Mouse (Mus musculus): ENCODE data around the gene Gstp2. TPM values are rescaled to one million over a fixed set of nuclear protein-coding genes. Genes with fewer than 3 reads are reported as not detected.
A peak's percentile ranks its signal among the peaks of the same experiment; 100 is the strongest.

Gene Gstp2
- polyA plus RNA-seq (2015; fragmentation: Nextera tagmentation; extraction: Ambion mirVana) = 13.2 and 19.1 TPM in 2 replicates

DNA sequence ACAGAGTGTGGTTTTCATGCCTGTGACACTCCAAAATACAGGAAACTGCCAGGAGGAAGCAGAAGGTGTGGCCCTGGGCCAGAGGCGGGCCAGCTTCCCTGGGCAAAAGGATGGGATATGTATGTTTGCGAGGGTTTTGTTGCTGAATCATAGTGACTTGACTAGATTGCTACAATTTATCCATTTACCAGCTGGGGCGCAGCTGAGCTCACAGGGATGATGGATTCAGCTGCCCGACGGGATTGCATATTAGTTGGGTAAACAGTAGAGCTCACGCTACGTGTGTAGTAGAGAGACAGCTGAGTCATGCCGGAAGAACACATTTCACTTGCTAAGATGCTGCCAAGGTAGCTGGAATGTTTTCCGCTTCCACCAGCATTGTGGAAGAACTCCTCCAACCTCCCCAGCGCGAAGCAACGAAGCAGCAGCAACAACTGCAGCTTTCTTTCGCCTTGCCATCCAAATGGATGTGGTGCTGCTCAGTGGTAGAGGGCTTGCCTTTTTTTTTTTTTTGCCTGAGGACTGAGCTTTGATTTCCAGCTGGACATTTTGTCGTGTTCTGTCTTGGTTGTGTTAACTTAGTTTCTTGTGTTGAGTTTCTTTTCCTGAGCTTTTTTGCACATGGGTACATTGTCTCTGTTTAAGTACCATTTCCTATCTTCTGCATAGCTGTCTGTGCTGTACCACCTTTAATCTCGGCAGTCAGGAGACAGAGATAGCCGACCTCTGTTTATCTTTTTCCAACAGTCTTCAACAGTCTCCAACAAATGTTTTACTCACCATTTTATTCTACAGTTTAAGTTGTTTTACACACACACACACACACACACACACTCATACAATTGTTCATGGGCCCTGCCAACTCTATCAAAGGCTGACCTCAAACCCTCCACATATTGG lies at the start of gene Gstp2:
Gene Gstp2, minus strand, starts transcription at position 58 of the 900 bp plus-strand sequence.
- H3K4me1 ChIP-seq = peaks cover 13% of the 10 kb centered on the region
- 22% methylated on average over 16 of the region's 16 CpGs for WGBS
- ATAC-seq (ENCODE audit: insufficient read depth, low FRiP score, low read depth) = peak; percentile 82
- H3K9me3 ChIP-seq = no peaks in the 10 kb centered on the region
- H3K9ac ChIP-seq = no peak within 1 kb of the TSS
- peak within 1 kb of the TSS; percentile 93 for H3K27ac ChIP-seq
- no peaks in the 10 kb centered on the region for H3K36me3 ChIP-seq
- peak within 1 kb of the TSS; percentile 39 for H3K4me2 ChIP-seq
- no peaks in the 10 kb centered on the region for H3K27me3 ChIP-seq (replicated peaks)
- no peak within 1 kb of the TSS for H3K4me3 ChIP-seq (replicated peaks)

DNA sequence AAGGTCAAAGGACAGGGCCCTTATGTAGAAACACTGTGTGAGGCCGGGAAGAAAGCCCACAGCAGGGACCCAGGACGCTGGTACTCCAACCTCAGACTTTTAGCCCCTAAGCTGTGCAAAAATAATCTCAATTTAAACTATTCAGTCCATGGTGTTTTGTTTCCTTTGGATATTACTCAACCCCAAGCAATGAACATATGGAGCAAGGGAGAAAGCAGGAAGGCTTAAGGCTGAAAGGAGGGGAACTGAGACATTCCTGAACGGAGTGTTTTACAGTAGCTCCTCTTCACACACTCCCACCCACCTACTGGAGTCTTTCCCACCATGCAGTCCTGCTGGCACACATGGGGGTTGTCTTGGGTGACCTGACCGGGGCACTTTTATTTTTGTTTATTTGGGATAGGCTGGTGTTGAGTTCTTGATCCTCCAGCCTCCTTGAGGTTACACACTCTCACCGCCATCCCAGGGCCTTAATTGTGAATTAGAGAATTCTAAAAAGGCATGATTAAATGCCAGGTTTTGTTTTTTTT lies 49.0 kb upstream of the Gstp2 start:
- Histone ChIP-seq H3K27ac (no peak overlapping the region), H3K4me3 (replicated peaks) (no peak overlapping the region), H3K4me1 (peaks cover 22% of the 10 kb centered on the region), H3K36me3 (no peaks in the 10 kb centered on the region; the same call in 1 of the 2 replicates), H3K9me3 (no peaks in the 10 kb centered on the region), H3K27me3 (replicated peaks) (no peaks in the 10 kb centered on the region), H3K9ac (no peak overlapping the region), H3K4me2 (no peak overlapping the region)
- WGBS = 70% methylated on average over 5 of the region's 5 CpGs
- ATAC-seq (ENCODE audit: insufficient read depth, low FRiP score, low read depth) = no peak

- no peak overlapping the region for H3K4me2 ChIP-seq
- H3K36me3 ChIP-seq = no peaks in the 10 kb centered on the region; the same call in 1 of the 2 replicates
- no peaks in the 10 kb centered on the region for H3K9me3 ChIP-seq
- no peak overlapping the region for H3K9ac ChIP-seq
- no peak overlapping the region for H3K27ac ChIP-seq
- peaks cover 17% of the 10 kb centered on the region for H3K4me1 ChIP-seq
- no peak overlapping the region for H3K4me3 ChIP-seq (replicated peaks)
- ATAC-seq (ENCODE audit: insufficient read depth, low FRiP score, low read depth) = no peak
- 66% methylated on average over 3 of the region's 3 CpGs for WGBS
- no peaks in the 10 kb centered on the region for H3K27me3 ChIP-seq (replicated peaks)
Measured at GRCm38 (mm10) chr19:4094348-4094747, 48.5 kb upstream of the Gstp2 start.

- ATAC-seq (ENCODE audit: insufficient read depth, low FRiP score, low read depth) = no peak
- WGBS = 64% methylated on average over 7 of the region's 7 CpGs
- H3K36me3 ChIP-seq = no peaks in the 10 kb centered on the region; the same call in 1 of the 2 replicates
Measured at GRCm38 (mm10) chr19:4093772-4094171, 47.9 kb upstream of the Gstp2 start.

DNA sequence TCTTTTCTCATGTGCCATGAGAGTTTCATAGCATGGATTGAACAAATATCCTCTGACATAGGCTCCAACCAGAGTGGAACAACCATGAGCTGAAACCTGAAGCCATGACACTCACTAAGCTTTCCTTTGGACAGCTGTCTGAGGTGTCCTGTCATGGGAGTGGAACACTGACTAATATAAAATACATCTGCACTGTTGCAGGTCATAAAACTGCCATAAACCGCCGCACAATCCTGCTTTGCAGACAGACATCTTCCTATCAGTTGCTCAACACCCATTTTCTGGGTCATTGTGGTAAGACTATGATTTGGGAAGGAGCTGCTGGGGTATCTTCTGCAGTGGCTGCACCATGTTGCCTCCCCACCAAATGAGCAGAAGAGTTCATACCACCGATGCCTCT lies 46.9 kb upstream of the Gstp2 start:
- Histone ChIP-seq H3K9me3 (no peaks in the 10 kb centered on the region), H3K4me3 (replicated peaks) (no peak overlapping the region), H3K27me3 (replicated peaks) (no peaks in the 10 kb centered on the region), H3K9ac (no peak overlapping the region), H3K27ac (no peak overlapping the region), H3K4me1 (0 out of 2 replicates have a peak, but pooled peaks cover 2% of the 10 kb centered on the region), H3K4me2 (no peak overlapping the region), H3K36me3 (no peaks in the 10 kb centered on the region)
- no peak for ATAC-seq (ENCODE audit: insufficient read depth, low FRiP score, low read depth)
- 87% methylated on average over 3 of the region's 3 CpGs for WGBS

More at GRCm38 (mm10) chr19:4093772-4094171, 47.9 kb upstream of the Gstp2 start:
- Histone ChIP-seq H3K27me3 (replicated peaks) (no peaks in the 10 kb centered on the region), H3K9me3 (no peaks in the 10 kb centered on the region), H3K27ac (no peak overlapping the region), H3K4me2 (no peak overlapping the region), H3K9ac (no peak overlapping the region), H3K4me1 (peaks cover 11% of the 10 kb centered on the region; the same call in 1 of the 2 replicates), H3K4me3 (replicated peaks) (no peak overlapping the region)

GRCm38 (mm10) chr19:4091383-4091782 lies 45.6 kb upstream of the Gstp2 start:
- 53% methylated on average over 2 of the region's 2 CpGs for WGBS
- H3K4me2 ChIP-seq = no peak overlapping the region
- H3K4me3 ChIP-seq (replicated peaks) = no peak overlapping the region
- H3K36me3 ChIP-seq = no peaks in the 10 kb centered on the region
- no peak overlapping the region for H3K9ac ChIP-seq
- no peak overlapping the region for H3K27ac ChIP-seq
- no peaks in the 10 kb centered on the region for H3K9me3 ChIP-seq
- no peaks in the 10 kb centered on the region for H3K27me3 ChIP-seq (replicated peaks)
- ATAC-seq (ENCODE audit: insufficient read depth, low FRiP score, low read depth) = no peak
- no peaks in the 10 kb centered on the region for H3K4me1 ChIP-seq

DNA sequence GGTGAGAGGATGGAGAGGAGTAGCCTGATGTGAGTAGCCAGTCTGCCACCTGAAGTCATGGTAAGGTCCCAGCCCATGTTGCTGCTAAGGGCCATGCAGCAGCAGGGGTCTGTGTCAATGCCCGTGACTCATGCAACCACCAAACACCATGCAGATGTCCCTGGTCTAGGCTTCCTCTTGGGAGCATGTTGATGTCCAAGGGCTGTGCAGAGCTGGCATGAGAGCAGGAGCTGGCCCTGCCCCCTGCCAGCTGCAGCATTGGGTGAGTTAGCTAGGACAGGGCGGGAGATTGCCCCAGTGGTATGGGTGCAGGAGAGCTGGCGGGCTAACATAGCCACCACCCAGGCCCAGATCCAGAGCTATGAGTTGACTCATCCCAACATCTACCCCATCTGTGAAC lies 44.6 kb upstream of the Gstp2 start:
- H3K4me2 ChIP-seq = no peak overlapping the region
- ATAC-seq (ENCODE audit: insufficient read depth, low FRiP score, low read depth) = no peak
- whole genome bisulfite sequencing = 83% methylated on average over 3 of the region's 3 CpGs

DNA sequence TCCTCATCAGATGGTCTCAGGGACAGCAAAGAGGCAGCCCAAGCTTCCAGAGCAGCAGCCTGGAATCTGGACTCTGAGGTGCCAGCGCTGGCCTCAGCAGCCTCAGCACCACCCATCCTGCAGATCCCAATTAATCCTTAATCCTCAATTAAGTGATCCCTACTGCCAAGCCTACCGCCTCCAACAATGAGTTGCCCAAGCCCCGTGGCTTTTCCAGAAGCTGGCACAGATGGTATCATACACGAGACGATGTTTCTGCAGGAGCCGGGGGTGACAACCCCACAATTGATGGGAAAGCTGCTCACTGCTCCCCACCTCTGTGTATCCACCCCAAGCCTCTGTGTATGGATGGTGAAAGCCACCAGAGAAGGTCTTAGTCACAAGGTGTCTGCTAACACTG lies 43.3 kb upstream of the Gstp2 start:
- 76% methylated on average over 6 of the region's 6 CpGs for WGBS
- Histone ChIP-seq H3K4me3 (replicated peaks) (no peak overlapping the region), H3K36me3 (no peaks in the 10 kb centered on the region)

More for the DNA sequence above, 44.6 kb upstream of the Gstp2 start:
- Histone ChIP-seq H3K36me3 (no peaks in the 10 kb centered on the region), H3K4me3 (replicated peaks) (no peak overlapping the region), H3K27me3 (replicated peaks) (no peaks in the 10 kb centered on the region), H3K9ac (no peak overlapping the region), H3K4me1 (no peaks in the 10 kb centered on the region), H3K9me3 (no peaks in the 10 kb centered on the region), H3K27ac (no peak overlapping the region)

GRCm38 (mm10) chr19:4088146-4088545 lies 42.3 kb upstream of the Gstp2 start:
- Histone ChIP-seq H3K36me3 (no peaks in the 10 kb centered on the region), H3K27ac (no peak overlapping the region), H3K27me3 (replicated peaks) (no peaks in the 10 kb centered on the region), H3K4me2 (no peak overlapping the region), H3K9ac (no peak overlapping the region), H3K9me3 (no peaks in the 10 kb centered on the region), H3K4me3 (replicated peaks) (no peak overlapping the region), H3K4me1 (no peaks in the 10 kb centered on the region)
- WGBS = 31% methylated on average over 5 of the region's 5 CpGs
- no peak for ATAC-seq (ENCODE audit: insufficient read depth, low FRiP score, low read depth)

More for the DNA sequence above, 43.3 kb upstream of the Gstp2 start:
- H3K9ac ChIP-seq = no peak overlapping the region
- no peak overlapping the region for H3K27ac ChIP-seq
- no peaks in the 10 kb centered on the region for H3K4me1 ChIP-seq
- H3K4me2 ChIP-seq = no peak overlapping the region
- H3K27me3 ChIP-seq (replicated peaks) = no peaks in the 10 kb centered on the region
- H3K9me3 ChIP-seq = no peaks in the 10 kb centered on the region
- ATAC-seq (ENCODE audit: insufficient read depth, low FRiP score, low read depth) = no peak

DNA sequence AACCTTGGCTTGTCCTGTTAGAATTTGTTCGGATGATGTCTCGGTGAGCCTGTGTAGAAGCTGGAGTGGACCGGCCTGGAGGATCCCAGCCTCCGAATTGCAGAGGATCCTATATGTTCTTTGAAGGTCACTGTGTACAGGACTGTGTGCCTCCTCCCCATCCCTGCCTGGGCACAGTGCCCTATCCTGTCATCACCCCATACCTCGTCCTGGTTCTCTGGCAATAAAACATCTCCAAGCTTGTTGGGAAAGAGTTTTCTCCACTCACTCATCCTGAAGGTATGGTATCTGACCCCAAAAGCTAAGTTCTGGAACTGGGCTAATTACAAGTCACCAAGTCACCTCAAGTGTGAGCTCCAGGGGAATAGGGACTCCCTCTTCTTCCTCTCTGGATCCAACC lies 41.3 kb upstream of the Gstp2 start:
- Histone ChIP-seq H3K36me3 (no peaks in the 10 kb centered on the region), H3K4me2 (no peak overlapping the region), H3K27me3 (replicated peaks) (no peaks in the 10 kb centered on the region), H3K4me1 (no peaks in the 10 kb centered on the region), H3K9me3 (no peaks in the 10 kb centered on the region), H3K27ac (no peak overlapping the region), H3K4me3 (replicated peaks) (no peak overlapping the region), H3K9ac (no peak overlapping the region)
- no peak for ATAC-seq (ENCODE audit: insufficient read depth, low FRiP score, low read depth)
- 86% methylated on average over 5 of the region's 5 CpGs for WGBS

DNA sequence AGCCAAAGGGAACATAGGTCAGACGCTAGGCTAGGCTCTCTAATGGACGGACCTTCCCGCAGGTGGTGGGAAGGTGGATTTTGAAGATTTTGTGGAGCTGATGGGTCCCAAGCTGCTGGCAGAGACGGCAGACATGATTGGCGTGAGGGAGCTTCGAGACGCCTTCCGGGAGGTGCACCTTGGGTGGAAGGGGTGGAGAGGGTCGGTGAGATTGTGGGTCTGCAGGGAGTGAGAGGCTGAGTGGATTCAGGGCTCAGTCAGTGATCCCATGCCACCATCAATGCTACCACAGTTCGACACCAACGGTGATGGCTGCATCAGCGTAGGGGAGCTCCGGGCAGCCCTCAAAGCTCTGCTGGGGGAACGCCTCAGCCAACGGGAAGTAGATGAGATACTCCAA lies 40.3 kb upstream of the Gstp2 start:
- Histone ChIP-seq H3K27me3 (replicated peaks) (no peaks in the 10 kb centered on the region), H3K27ac (no peak overlapping the region), H3K4me2 (no peak overlapping the region), H3K4me1 (no peaks in the 10 kb centered on the region), H3K4me3 (replicated peaks) (no peak overlapping the region), H3K36me3 (no peaks in the 10 kb centered on the region), H3K9ac (no peak overlapping the region), H3K9me3 (no peaks in the 10 kb centered on the region)
- no peak for ATAC-seq (ENCODE audit: insufficient read depth, low FRiP score, low read depth)
- WGBS = 91% methylated on average over 15 of the region's 15 CpGs

DNA sequence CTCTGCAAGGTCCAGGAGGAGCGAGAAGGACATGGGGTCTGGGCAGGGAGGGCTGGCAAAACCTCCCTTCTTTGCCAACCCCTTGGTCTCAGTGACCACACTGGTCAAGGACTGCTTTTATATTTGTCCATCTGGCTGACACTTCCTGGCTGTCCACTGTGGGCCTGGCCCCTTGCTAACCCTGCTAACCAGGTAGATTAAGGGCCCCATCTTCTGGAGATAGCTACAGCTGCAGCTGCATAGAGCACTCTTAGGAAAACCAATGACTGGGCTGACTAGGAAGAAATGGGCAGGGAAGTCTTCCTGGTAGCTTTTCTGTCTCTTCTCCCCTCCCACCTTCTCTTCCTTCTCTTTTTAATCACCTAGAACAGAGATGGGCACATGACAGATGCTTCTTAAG lies 39.2 kb upstream of the Gstp2 start:
- H3K27me3 ChIP-seq (replicated peaks) = no peaks in the 10 kb centered on the region
- no peak overlapping the region for H3K27ac ChIP-seq
- no peak overlapping the region for H3K4me2 ChIP-seq
- no peaks in the 10 kb centered on the region for H3K9me3 ChIP-seq
- H3K36me3 ChIP-seq = no peaks in the 10 kb centered on the region
- H3K9ac ChIP-seq = no peak overlapping the region
- no peaks in the 10 kb centered on the region for H3K4me1 ChIP-seq
- no peak overlapping the region for H3K4me3 ChIP-seq (replicated peaks)
- 92% methylated on average over 1 of the region's 1 CpGs for WGBS
- no peak for ATAC-seq (ENCODE audit: insufficient read depth, low FRiP score, low read depth)

Measured in stomach, embryonic 15.5 days (tissue).